Mouse (Mus musculus) hindbrain, embryonic 12.5 days (tissue): ENCODE data around the gene Pltp. TPM values are rescaled to one million over a fixed set of nuclear protein-coding genes. Genes with fewer than 3 reads are reported as not detected.
"Not testable (repeated sequence)": the region's sequence is repeated elsewhere in the genome, so short reads cannot be mapped to it uniquely, and the experiment has no call there.

Experiments used
- ATAC-seq: fragments of 200-750 bp; cut with Nextera tagmentation; 2 replicates; pipeline ENCODE4 v1.8.0; 2017; ENCODE audit warnings: moderate TSS enrichment; ENCODE audit not compliant: low FRiP score
- H3K27ac ChIP-seq: fragments of 300-500 bp; sonication (generic); 2 replicates; pipeline ENCODE4 v1.5.1; 2016; ENCODE audit warnings: mild to moderate bottlenecking
- H3K27me3 ChIP-seq: fragments of 300-500 bp; sonication (generic); 2 replicates; pipeline ENCODE4 v1.6.1; 2016; ENCODE audit warnings: mild to moderate bottlenecking
- H3K36me3 ChIP-seq: fragments of 300-500 bp; sonication (generic); 2 replicates; pipeline ENCODE4 v1.6.1; 2016; ENCODE audit warnings: mild to moderate bottlenecking
- H3K4me1 ChIP-seq: fragments of 300-500 bp; sonication (generic); 2 replicates; pipeline ENCODE4 v1.6.1; 2016
- H3K4me2 ChIP-seq: fragments of 300-500 bp; sonication (generic); replicated peaks from 2 replicates; pipeline ENCODE4 v1.6.1; 2016; ENCODE audit warnings: mild to moderate bottlenecking
- H3K4me3 ChIP-seq: fragments of 300-500 bp; sonication (generic); 2 replicates; pipeline ENCODE4 v1.5.1; 2016; ENCODE audit warnings: mild to moderate bottlenecking
- H3K9ac ChIP-seq: fragments of 300-500 bp; sonication (generic); 2 replicates; pipeline ENCODE4 v1.6.1; 2016; ENCODE audit warnings: mild to moderate bottlenecking, moderate library complexity
- H3K9me3 ChIP-seq: fragments of 300-500 bp; sonication (generic); replicated peaks from 2 replicates; pipeline ENCODE4 v1.6.1; 2016; ENCODE audit warnings: mild to moderate bottlenecking
- WGBS: fragments of 180-500 bp; shearing (Covaris S2); methylation state at CpG from one replicate; pipeline ENCODE4 v1.1.7; 2016; 5-methylcytosine and 5-hydroxymethylcytosine counted together
- polyA plus RNA-seq: library from polyadenylated mRNA; unstranded; fragments of >200 nt; fragmentation: Nextera tagmentation; extraction: Ambion mirVana; gene quantifications from 2 replicates; pipeline ENCODE4 v1.2.1, GENCODE M21; 2016

Gene Pltp
- polyA plus RNA-seq, 1 experiment from 2014 or later = 77.3 TPM

DNA sequence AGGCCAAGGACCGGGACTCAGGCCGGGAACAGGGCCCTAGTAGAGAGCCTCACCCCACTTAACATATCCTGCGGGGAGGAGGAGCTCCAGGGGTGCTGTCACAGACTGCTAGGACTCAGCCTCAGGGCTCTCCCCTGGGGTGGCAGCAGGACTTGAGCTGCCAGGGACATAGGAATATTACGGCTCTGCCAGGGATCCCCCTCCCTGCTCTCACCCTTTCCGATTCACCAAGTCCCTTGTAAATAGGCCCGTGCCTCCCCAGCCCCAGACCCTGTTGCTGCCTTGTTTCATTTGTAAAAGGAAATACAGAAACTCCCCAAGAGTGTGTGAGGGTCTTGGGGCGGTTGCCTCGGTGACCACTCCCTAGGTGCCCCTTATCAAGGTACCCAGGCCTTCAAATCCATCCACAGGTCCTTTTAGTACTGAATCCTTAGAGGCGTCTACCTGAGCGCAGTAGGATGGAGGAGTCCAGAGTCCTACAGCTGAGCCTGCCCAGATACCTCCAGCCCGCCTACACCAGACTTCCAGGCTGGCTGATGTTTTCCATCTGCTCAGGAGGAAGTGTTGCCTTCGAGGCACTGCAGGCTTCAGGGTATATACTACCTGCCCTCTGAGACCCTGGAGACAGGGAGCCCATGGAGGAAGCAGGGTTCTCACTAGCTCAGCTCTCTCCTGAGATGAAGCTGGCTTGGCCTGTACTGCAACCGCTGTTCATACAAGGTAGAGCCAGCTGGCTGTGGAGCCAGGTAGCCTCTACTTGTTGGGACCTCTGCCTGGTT, 33.7 kb upstream of the Pltp start:
- ATAC-seq = no peak
- no peak overlapping the region for H3K27ac ChIP-seq
- no peak overlapping the region for H3K4me3 ChIP-seq
- WGBS = 91% methylated on average over 13 of the region's 13 CpGs
- no peaks in the 10 kb centered on the region for H3K4me1 ChIP-seq
- H3K9ac ChIP-seq = no peak overlapping the region
- H3K4me2 ChIP-seq = no peak overlapping the region
- no peaks in the 10 kb centered on the region for H3K9me3 ChIP-seq
- peaks cover 100% of the 10 kb centered on the region for H3K36me3 ChIP-seq
- no peaks in the 10 kb centered on the region for H3K27me3 ChIP-seq

DNA sequence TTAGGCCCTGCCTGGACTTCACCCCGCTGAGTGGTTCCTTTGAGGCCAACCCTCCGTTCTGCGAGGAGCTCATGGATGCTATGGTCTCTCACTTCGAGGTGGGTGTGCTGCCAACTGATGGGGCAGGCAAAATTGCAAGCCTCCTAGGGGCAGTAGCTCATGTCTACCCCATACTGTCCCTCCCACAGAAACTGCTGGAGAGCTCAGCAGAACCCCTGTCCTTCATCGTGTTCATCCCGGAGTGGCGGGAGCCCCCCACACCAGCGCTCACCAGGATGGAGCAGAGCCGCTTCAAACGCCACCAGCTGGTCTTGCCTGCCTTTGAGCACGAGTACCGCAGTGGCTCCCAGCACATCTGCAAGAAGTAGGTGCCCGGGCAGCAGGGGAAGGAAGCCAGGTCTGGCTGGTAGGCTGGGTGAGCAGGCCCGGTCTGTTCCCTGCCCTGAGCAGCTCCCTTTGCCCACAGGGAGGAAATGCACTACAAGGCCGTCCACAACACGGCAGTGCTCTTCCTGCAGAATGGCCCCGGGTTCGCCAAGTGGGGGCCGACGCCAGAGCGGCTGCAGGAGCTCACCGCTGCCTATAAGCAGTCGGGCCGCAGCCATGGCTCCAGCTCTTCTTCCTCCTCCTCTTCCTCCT, 33.0 kb upstream of the Pltp start:
- Histone ChIP-seq H3K9me3 (no peaks in the 10 kb centered on the region), H3K4me1 (no peaks in the 10 kb centered on the region), H3K36me3 (peaks cover 100% of the 10 kb centered on the region), H3K4me3 (no peak overlapping the region), H3K9ac (no peak overlapping the region), H3K27ac (no peak overlapping the region), H3K4me2 (no peak overlapping the region), H3K27me3 (no peaks in the 10 kb centered on the region)
- WGBS = 94% methylated on average over 24 of the region's 24 CpGs
- ATAC-seq = no peak

DNA sequence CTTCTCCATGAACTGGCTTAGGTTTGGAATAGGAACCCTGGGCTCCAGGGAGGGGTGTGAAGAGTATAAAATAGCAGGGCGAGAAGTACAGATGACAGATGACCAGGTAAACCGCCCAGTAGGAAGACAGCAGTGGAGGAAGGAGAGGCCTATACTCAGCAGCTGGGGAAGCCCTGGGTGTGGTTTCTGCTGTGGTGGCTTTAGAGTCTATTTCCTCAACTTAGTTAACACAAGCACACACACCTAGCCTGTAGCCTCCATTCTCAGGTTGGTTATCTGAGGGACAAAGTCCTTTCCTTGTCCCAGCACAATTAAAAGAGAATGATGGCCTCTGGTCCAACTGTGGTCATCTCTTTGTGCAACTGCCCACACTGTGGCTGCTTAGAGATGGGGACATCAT, 32.4 kb upstream of the Pltp start:
- Histone ChIP-seq H3K4me2 (no peak overlapping the region), H3K27ac (no peak overlapping the region), H3K9me3 (no peaks in the 10 kb centered on the region), H3K27me3 (no peaks in the 10 kb centered on the region), H3K4me1 (no peaks in the 10 kb centered on the region), H3K36me3 (peaks cover 100% of the 10 kb centered on the region), H3K9ac (no peak overlapping the region), H3K4me3 (no peak overlapping the region)
- ATAC-seq = no peak
- WGBS = 87% methylated on average over 2 of the region's 2 CpGs

DNA sequence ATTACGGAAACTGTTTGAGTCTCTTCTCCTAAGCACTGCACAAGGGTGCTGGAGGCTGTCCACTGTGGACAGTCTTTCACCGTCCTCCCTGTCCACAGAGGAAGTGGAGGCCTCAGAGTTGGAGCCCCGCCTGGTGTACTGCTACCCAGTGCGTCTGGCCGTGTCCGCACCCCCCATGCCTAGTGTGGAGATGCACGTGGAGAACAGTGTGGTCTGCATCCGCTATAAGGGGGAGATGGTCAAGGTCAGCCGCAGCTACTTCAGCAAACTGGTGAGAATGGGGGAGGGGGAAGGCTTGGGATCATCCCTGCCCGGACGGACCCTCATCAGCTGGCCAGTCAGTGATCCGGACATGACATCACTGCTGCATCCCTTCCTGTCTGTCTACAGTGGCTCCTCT, 31.5 kb upstream of the Pltp start:
- Histone ChIP-seq H3K9ac (no peak overlapping the region), H3K27me3 (no peaks in the 10 kb centered on the region), H3K9me3 (no peaks in the 10 kb centered on the region), H3K36me3 (peaks cover 100% of the 10 kb centered on the region), H3K27ac (no peak overlapping the region), H3K4me1 (no peaks in the 10 kb centered on the region), H3K4me3 (no peak overlapping the region), H3K4me2 (no peak overlapping the region)
- WGBS = 87% methylated on average over 12 of the region's 12 CpGs
- no peak for ATAC-seq

DNA sequence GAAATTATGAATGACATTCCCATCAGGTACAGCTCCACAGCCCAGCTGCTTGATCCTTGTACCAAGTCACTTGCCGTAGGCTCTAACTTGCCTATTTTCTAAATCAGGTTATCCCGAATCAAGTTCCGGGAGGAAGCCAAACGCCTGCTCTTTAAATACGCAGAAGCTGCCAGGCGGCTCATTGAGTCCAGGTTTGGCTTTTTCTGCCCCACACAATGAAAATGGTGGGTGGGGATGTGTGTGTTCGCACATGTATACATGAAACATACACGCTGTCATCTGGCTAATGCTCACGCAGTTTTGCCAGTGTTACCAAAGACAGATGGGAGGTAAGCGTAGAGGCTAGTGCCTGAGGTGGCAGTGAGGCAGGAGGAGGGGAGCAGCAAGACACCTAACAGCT, 29.1 kb upstream of the Pltp start:
- Histone ChIP-seq H3K4me2 (no peak overlapping the region), H3K9ac (no peak overlapping the region), H3K4me1 (peaks cover 3% of the 10 kb centered on the region; the same call in 1 of the 2 replicates), H3K36me3 (peaks cover 85% of the 10 kb centered on the region), H3K4me3 (no peak overlapping the region), H3K9me3 (no peaks in the 10 kb centered on the region), H3K27me3 (no peaks in the 10 kb centered on the region), H3K27ac (0 out of 2 replicates have a peak overlapping the region, but pooled peaks have one; percentile 35)
- 95% methylated on average over 10 of the region's 10 CpGs for WGBS
- ATAC-seq = no peak

DNA sequence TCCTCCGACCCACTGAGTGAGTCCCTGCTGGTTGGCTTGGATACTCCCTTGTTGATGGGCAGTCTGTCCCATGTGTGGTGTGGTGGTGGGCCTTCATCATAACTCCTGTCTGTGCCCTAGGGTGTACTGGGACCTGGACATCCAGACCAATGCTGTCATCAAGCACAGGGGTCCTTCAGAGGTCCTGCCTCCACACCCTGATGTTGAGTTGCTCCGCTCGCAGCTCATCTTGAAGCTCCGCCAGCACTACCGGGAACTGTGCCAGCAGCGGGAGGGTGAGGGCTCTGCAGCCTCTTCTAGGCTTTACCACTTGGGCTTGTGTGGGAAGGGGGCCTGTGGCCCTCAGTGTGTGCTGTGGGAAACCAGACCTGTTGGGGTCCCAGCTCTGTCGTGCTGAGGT, 28.3 kb upstream of the Pltp start:
- Histone ChIP-seq H3K36me3 (peaks cover 77% of the 10 kb centered on the region), H3K27me3 (no peaks in the 10 kb centered on the region), H3K4me2 (no peak overlapping the region), H3K27ac (no peak overlapping the region), H3K4me3 (no peak overlapping the region), H3K9me3 (no peaks in the 10 kb centered on the region), H3K9ac (no peak overlapping the region), H3K4me1 (peaks cover 6% of the 10 kb centered on the region)
- 92% methylated on average over 7 of the region's 7 CpGs for WGBS
- no peak for ATAC-seq

DNA sequence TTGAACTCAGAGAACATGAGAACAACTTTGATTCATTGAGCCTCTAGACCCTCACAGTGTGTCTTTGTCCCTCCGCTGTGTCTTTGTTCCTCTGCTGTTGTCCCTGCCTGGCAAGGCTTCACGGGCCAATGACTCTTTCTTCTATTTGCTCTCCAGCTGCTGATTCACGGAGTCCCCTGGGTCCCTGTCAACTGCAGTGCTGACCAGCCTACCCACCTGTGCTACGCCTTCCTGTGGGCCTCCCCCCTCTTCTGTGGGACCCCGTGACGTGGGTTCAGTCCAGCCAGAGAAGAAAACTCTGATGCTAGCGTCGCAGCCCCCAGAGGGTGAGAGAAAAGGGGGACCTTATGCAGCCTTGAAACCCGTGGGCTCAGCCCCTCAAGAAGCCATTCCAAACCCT, 25.1 kb upstream of the Pltp start:
- H3K27ac ChIP-seq = peak overlapping the region; percentile 77
- no peaks in the 10 kb centered on the region for H3K9me3 ChIP-seq
- ATAC-seq = no peak
- H3K36me3 ChIP-seq = peaks cover 45% of the 10 kb centered on the region
- 34% methylated on average over 9 of the region's 9 CpGs for WGBS
- H3K4me1 ChIP-seq = peaks cover 19% of the 10 kb centered on the region
- H3K27me3 ChIP-seq = no peaks in the 10 kb centered on the region
- no peak overlapping the region for H3K4me2 ChIP-seq
- H3K4me3 ChIP-seq = no peak overlapping the region
- H3K9ac ChIP-seq = no peak overlapping the region

DNA sequence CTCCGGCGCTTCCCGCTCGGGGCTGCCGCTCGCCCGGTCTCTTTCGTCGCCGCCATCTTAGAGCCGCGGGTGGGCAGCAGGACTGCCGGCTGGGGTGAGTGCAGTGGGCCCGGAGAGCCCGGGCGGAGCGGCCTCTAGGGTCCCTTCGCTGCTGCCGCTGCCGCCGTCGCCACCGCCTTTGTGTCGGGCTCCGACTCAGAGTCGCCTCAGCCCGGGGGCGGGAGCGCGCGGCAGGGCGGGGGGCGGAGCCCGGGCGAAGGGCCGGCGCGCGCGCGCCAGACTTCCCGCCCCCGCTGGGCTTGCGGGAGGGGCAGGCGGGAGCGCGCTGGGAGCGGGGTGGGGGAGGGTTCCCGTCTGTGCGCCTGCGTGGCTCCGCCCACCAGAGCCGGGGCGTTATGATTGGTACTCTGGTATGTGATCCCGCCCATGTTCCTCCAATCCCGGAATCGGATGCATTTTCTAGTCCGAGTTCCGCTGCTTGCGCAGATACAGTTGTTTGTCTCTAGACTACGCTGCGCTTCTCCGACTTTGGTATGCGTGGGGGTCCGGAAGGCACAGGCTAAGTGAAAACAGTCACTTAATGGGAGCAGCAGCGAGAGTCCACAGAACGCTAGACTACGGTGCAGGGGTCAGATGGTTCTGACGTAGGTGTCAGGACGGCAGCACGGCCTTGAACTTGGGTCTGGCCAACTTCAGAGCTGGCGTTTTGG, 22.2 kb upstream of the Pltp start:
- ATAC-seq = peak; percentile 87
- Histone ChIP-seq H3K9ac (peak overlapping the region; percentile 99), H3K4me2 (peak overlapping the region; percentile 88), H3K4me3 (peak overlapping the region; percentile 92), H3K27me3 (no peaks in the 10 kb centered on the region), H3K9me3 (no peaks in the 10 kb centered on the region), H3K4me1 (peaks cover 26% of the 10 kb centered on the region), H3K36me3 (peaks cover 23% of the 10 kb centered on the region), H3K27ac (peak overlapping the region; percentile 100)
- under 1% methylated on average over 41 of the region's 72 CpGs for WGBS

DNA sequence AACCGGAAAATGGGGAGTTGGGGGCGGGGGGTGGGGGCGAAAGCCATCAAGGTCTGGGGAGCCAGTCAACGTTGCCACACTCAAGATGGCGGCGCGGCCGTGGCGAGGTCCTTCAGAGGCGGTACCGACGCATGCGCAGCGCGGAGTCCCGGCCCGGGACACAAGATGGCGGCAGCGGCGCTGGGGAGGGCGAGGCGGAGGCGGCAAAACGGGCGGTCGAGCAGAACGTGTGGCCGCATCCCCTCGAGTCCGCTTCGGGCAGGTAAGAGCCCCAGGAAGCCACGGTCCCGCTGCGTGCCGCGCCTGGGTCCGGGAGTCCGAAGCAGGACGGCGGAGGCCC, 21.7 kb upstream of the Pltp start, which contains the start of gene Pcif1:
TSS of gene Pcif1 (plus strand) at position 77 of the 340 bp plus-strand sequence.
- Histone ChIP-seq H3K27ac (peak within 1 kb of the TSS; percentile 100), H3K36me3 (peaks cover 18% of the 10 kb centered on the region), H3K9me3 (no peaks in the 10 kb centered on the region), H3K4me2 (peak within 1 kb of the TSS; percentile 88), H3K4me1 (peaks cover 30% of the 10 kb centered on the region), H3K27me3 (no peaks in the 10 kb centered on the region), H3K4me3 (peak within 1 kb of the TSS; percentile 92), H3K9ac (peak within 1 kb of the TSS; percentile 99)
- ATAC-seq = peak; percentile 83
- WGBS = under 1% methylated on average over 31 of the region's 40 CpGs

DNA sequence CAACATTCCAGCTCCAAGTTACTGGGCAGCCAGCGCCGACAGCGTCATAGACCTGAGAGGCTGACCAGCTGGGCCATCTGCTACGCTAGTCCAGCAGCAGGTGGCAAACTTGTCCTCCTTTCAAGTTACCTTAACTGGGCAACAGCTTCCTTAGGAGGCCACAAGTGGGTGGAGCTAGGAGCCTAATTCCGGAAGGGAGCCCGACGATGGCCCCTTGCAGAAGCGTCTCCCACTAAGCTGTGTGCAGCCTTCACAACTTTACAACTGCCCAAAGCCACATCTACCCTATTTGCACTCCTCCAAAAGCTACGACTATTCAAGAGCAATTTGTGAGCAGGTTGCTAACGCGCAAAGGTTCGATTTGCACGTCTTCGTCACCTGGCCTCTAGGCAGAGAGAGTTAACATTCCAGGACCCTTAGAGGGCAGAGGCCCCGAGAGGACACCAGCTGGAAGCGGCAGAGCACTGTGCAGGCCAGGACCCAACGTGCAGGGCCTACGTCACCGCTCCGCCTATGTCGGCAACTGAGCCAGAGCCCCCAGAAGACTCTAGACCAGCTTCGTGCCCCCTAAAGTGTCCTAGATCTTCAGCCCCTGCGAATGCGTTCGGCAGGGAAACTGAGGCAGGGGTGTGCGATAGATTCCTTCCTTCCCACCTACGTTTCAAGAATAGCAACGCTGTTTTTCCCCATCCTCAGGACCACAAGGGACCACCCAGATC, 21.2 kb upstream of the Pltp start:
- 2% methylated on average over 28 of the region's 28 CpGs for WGBS
- peak; percentile 59 for ATAC-seq
- Histone ChIP-seq H3K4me1 (peaks cover 31% of the 10 kb centered on the region), H3K4me3 (peak overlapping the region; percentile 92), H3K9ac (peak overlapping the region; percentile 99), H3K9me3 (no peaks in the 10 kb centered on the region), H3K27me3 (no peaks in the 10 kb centered on the region), H3K4me2 (peak overlapping the region; percentile 88), H3K27ac (peak overlapping the region; percentile 100), H3K36me3 (peaks cover 13% of the 10 kb centered on the region)

DNA sequence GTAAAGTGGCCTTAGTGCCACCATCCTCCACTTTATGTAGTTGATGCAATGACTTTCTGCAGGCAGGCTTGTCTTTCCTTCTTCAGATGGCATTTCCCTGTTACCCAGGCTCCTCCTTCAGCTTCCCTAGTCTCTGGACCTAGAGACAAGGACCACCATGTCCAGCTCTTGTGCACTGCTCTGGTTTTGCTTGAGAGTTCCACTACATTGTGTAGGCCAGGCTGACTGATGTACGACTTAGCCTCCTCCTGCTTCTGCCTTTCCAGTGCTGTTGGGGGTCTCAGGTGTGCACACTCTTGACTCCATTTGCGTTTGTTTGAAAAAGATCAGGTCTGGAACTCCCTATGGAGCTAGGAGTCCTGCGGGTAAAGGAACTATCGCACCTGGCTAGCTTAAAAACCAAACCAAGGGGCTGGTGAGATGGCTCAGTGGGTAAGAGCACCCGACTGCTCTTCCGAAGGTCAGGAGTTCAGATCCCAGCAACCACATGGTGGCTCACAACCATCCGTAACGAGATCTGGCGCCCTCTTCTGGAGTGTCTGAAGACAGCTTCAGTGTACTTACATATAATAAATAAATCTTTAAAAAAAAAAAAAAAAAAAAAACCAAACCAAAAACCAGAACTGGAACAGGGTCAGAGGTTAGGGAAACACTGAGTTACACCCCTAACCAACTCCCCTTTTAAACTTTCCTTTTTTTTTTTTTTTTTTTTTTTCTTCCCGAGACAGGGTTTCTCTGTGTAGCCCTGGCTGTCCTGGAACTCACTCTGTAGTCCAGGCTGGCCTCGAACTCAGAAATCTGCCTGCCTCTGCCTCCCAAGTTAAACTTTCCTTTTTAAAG, 20.1 kb upstream of the Pltp start:
- H3K4me1 ChIP-seq = peaks cover 29% of the 10 kb centered on the region
- not testable (repeated sequence) for H3K9ac ChIP-seq, H3K9me3 ChIP-seq, H3K27me3 ChIP-seq, ATAC-seq, H3K36me3 ChIP-seq
- H3K4me3 ChIP-seq = peak overlapping the region; percentile 92
- peak overlapping the region; percentile 35; the same call in 1 of the 2 replicates for H3K27ac ChIP-seq
- peak overlapping the region; percentile 88 for H3K4me2 ChIP-seq
- 72% methylated on average over 11 of the region's 11 CpGs for WGBS
